Mouse (Mus musculus) T-helper 17 cell (primary cell): Measurements from ENCODE around the gene Gli3.

Source experiments
- in situ Hi-C, 2 experiments: fragments of 300-600 bp; cut with MboI, MseI; formaldehyde crosslinking; loops; 1 replicate in 1 of 2; 2 replicates in 1 of 2; pipeline ENCODE4 v1.15.1; 2025; ENCODE audit warnings: high pct_unique_total_duplicates in 2 of 2

The Gli3 gene

GRCm38 (mm10) chr13:15660502-15660901, 197.5 kb downstream of the Gli3 start:
- in situ Hi-C loops, result no loop called here

DNA sequence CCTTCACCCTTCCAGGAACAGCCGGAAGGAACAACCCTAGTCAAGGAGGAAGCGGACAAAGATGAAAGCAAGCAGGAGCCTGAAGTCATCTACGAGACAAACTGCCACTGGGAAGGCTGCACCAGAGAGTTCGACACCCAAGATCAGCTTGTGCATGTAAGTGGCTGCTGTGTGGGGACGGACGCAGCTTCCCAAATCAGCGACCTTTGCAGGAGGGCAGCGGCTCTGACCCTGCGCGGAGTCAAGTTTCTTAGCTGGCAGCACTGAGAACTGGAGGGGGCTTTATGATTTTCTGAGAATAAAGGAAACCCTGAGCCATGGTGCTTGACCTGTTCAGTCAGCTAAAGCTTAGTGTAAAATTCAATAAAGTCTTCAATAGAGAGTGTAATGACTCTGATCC, 199.3 kb downstream of the Gli3 start:
- in situ Hi-C loops, result no loop called here

GRCm38 (mm10) chr13:15664580-15665201, 201.7 kb downstream of the Gli3 start:
- in situ Hi-C loops, result no loop called here

DNA sequence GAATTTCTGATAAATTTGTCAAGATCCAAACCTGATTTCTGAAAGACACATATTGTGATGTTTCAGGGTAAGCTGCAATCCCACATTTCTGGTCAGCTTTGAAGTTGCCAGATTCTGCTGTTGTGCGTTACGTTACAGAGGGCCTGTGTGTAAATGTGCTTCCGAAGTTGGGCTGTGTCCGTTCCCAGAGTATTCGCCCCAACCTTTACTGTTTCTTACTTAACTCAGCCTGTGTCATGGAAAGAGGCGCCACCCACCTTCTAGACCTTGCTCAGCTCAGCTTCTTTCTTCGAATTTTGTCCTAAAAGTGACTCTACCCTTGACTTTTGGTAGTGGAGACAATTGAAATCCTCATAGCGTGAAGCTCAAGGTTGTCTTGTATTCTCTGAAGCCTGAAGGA, 202.5 kb downstream of the Gli3 start:
- in situ Hi-C loops, result no loop called here

DNA sequence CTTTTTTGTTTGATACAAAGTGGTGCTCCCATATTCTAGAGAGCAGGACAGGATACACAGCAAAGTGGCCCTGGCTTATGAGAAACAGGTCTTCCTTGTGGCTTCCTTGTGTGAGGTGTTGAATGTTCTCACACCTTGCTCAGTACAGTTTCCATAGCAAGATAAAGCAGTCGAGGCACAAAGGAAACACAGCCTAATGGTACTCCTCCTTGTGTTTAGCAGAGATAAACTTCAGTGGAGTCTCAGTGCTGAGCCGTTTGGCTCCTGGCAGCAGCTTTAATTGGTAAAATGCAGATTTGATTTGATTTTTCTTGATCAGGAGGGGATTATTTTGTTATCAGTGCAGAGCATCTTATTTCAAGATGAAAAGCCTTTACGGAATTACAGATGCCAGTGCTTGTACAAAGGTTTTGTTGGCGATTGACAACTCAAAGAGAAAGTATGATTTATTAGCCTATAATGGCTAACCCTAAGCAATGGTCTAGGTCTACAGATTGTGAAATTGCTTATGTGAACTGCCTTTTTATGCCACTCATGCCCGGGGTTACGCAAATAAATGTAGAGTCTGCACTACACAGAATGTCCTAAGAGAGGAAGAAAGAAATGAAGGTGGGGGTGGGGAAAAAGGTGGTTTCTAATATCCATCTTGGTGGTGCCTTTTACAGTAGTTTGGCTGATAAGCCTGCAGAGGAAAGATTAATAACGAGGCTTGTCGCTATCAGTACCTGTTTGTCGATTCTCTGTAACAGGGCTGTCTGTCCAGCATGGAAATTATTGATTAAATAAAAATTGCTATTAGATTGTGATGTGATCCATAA, 207.3 kb downstream of the Gli3 start:
- in situ Hi-C loops, result no loop called here

DNA sequence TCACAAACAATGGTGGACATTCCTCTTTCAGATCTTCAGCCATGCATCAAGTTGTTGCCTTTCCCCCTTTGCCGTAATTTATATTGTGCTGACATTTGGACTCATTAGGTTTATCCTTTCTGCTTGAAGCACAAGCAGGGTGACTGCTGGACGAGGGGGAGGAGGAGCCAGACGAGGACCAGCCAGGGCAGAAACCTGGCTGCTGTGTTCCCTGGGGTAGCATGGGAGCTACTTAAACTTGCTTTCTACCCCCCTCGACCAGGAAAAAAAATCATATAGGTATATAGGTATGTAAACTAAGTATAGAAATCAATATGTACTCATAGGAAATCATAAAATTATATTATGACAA, 207.9 kb downstream of the Gli3 start:
- in situ Hi-C loops, result no loop called here

GRCm38 (mm10) chr13:15675480-15675879, 212.4 kb downstream of the Gli3 start:
- in situ Hi-C loops, result no loop called here

DNA sequence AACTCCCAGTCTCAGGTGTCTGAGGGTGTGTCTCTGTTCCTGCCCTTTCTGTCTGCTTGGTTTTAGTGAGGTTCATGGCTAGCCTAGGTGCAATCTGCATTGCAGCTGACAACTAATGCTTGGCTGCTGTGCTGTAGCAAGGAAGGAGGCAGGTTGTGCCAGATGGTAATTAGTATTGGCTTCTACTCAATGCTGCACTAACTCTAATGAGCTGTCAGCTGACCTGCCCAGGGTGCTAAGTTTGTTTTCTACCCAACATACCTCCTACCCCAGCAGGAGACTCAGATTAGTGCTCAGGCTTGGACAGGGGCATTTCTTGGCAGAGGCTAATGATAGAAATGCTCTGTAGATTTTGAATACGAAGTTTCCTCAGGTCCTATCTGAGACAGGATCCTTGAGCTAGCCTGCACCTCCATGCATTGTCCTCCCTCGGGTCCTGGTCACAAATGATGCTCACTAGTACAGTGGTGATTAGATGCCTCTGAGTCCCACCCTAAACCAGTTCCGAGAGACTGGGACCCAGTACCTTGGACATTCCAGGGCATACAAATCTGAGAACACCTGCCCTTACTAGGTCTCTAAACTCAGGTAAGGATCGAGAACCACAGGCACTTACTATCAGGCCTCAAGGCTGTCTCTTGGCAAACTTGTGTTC, 214.2 kb downstream of the Gli3 start:
- in situ Hi-C loops, result no loop called here

- in situ Hi-C loops, result no loop called here
Observed at GRCm38 (mm10) chr13:15681530-15681929, 218.5 kb downstream of the Gli3 start.

- in situ Hi-C loops, result no loop called here
Observed at GRCm38 (mm10) chr13:15683006-15683405, 220.0 kb downstream of the Gli3 start.

GRCm38 (mm10) chr13:15688074-15688825, 225.2 kb downstream of the Gli3 start:
- in situ Hi-C loops, result no loop called here

DNA sequence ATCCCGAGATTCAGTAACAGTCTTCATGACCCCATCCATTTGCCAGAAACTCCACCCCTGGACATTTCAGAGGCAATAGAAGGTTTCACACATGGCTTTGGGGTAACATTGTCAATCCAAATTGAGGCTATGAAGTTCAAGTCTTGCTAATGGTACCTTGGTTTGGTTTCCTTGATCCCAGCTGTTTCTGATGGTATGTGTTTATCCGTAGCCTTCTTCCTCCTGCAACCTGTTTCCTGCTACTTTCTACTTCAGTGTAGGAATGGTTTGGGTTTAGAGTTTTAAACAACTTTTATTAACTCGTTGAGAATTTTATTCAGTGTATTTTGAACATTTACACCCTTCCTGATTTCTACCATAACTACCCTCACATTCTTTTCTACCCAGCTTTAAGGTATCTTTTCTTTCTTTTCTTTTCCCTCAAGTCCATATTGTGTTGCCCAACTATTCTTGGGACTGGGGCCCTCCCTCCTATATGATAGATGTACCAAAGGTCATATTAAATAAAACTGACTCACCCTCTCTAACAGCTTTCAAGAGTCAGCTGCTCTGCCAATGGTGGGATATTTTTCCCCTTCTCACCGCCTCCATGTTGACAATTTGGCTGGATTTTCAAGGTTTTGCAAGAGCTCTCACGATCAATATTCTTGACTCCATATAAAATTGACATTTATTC, 225.9 kb downstream of the Gli3 start:
- in situ Hi-C loops, result no loop called here

DNA sequence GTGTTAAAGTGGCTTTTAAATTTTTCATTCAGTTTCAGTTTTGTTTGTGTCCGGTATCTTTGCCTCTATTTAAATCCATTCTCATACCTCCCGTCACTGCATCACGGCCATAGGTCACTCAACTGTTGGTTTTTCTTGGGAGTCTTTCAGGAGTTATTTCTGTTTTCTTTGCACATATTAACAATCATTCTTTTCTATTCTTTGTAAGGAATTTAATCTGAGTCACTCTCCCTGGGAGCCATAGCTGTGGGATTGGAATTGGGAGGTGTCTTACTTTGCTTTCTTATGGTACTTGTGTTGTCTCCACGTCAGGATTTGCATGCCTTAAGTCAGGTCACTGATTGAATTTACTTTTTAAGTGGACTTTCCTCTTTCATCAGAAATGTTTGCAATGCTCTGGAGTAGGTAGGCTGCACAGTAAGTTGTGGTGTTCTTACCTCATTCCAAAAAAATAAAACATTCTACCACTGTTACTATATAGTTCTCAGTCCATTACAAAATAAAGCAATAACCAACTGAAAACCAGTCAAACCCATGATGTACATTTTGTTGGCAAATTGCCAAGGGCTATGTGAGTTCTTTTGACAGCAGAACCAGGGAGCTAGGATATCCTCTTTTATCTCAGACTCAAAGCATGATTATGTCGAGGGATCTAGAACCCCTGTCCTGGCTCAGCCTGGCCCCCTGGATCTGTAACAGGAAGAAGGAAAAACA, 228.9 kb downstream of the Gli3 start:
- in situ Hi-C loops, result loop anchor here in 1 of 2 experiments (5.0 kb wide), 1 partner anchor 45 kb away; no protein-coding TSS in a partner anchor

DNA sequence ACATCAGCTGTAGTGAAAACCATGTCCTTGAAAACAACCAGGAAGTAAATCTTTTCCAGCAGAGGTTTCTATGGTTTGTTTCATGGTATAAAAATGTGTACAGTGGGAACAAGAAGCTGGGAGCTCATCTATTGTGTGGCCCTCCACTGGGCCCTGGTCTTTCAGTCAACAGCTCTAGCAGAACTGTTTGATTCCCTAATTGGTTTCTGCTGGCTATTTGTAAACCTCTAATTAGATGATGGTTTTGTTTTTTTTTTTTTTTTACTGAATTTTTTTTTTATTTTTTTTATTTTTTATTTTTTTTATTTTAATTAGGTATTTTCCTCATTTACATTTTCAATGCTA, 229.4 kb downstream of the Gli3 start:
- in situ Hi-C loops, result loop anchor here in 1 of 2 experiments (5.0 kb wide), 1 partner anchor 45 kb away; no protein-coding TSS in a partner anchor

DNA sequence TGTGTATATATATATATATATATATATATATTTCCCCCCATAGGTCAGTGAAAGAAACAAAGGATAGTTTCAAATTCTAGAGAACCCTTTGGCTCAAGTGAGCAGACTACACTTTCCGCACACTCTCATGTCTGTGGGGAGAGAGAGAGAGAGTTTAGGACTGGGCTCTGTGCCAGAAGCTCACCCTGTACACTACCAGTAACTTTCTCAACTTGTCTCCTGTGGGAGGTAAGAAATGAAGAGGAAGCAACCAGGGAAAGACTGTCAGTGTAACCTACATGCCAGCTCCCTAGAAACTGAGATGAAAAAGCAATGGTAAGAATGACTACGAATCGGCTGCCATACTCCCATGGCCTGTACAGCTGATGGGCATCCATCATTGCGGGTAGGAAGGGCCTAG, 235.2 kb downstream of the Gli3 start:
- in situ Hi-C loops, result no loop called here

GRCm38 (mm10) chr13:15699116-15699515, 236.1 kb downstream of the Gli3 start:
- in situ Hi-C loops, result no loop called here

- in situ Hi-C loops, result no loop called here
Observed at GRCm38 (mm10) chr13:15704669-15705068, 241.6 kb downstream of the Gli3 start.

- in situ Hi-C loops, result no loop called here
Observed at GRCm38 (mm10) chr13:15707481-15707881, 244.4 kb downstream of the Gli3 start.

DNA sequence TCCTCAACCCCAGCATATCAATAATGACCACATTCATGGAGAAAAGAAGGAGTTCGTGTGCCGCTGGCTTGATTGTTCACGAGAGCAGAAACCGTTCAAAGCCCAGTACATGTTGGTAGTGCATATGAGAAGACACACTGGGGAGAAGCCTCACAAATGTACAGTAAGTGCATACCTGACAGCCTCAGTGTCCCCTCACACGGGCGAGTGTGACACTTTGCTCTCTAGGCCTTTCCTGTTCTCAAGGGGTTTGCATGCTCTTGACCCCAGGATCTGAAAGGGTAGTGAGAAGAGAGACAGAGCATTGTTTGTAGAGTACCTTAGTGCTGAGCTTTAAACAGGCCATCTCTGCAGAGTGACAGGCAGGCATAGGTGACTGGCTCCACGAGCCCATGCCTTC, 250.5 kb downstream of the Gli3 start:
- in situ Hi-C loops, result no loop called here

DNA sequence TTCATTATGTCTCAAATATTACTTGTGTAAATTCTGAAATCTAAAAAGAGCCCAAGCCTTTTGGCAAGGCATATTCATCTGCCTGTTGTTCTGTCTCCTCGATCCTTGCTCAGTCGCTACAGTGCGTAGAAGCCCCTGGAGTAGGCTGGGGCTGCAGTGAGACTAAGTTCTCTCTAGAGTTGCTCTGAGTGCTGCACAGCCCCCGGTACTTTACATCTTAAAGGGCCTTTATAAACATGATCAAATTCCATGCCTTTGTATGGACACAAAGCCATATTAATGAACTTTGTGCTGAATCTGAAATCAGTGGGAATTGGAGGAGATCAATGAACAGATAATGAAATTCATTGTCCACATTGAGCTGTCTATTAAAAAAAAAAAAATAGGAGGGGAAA, 251.3 kb downstream of the Gli3 start:
- in situ Hi-C loops, result no loop called here
